ENCODE assay signal across 10 mouse cellular contexts in genomic region chr13:64364258-64364657, GRCm38 (mm10). TPM values are rescaled to one million over a fixed set of nuclear protein-coding genes. Genes with fewer than 3 reads are reported as not detected.
DNase-seq lines count a peak whose midpoint lies in the region; ATAC-seq lines count a peak whose summit lies in the region.
"Had no signal": no experiment of that assay in that cellular context is flagged by ENCODE, and none has a peak within 500 bp of the region (broad histone marks: within the 10 kb centered on the region; RNA-seq: fewer than 3 reads in every experiment).

No protein-coding gene starts in this region.

- no peak overlapping the region for H3K4me3 ChIP-seq in heart, embryonic 12.5 days
- H3K4me3 ChIP-seq in neural tube, embryonic 15.5 days (replicated peaks): no peak overlapping the region
- H3K4me3 ChIP-seq: embryonic facial prominence, embryonic 13.5 days; limb, embryonic 13.5 days had no signal

- no peaks in the 10 kb centered on the region for H3K9me3 ChIP-seq in heart, embryonic 12.5 days (replicated peaks)
- no peaks in the 10 kb centered on the region for H3K9me3 ChIP-seq in neural tube, embryonic 15.5 days (replicated peaks)
- H3K9me3 ChIP-seq: embryonic facial prominence, embryonic 13.5 days; limb, embryonic 13.5 days had no signal

- H3K4me1 ChIP-seq in heart, embryonic 12.5 days (replicated peaks): peaks cover 18% of the 10 kb centered on the region
- peaks cover 12% of the 10 kb centered on the region for H3K4me1 ChIP-seq in neural tube, embryonic 15.5 days

- H3K27me3 ChIP-seq in heart, embryonic 12.5 days (replicated peaks): no peaks in the 10 kb centered on the region
- H3K27me3 ChIP-seq in neural tube, embryonic 15.5 days (replicated peaks): no peaks in the 10 kb centered on the region
- H3K27me3 ChIP-seq: embryonic facial prominence, embryonic 13.5 days; limb, embryonic 13.5 days had no signal

- DNase-seq in heart, adult 18-20 months: peak; percentile 14 to 51
- peak; percentile 12 to 15 for DNase-seq in urinary bladder, postnatal 36 days (ENCODE audit: low spot score in 2 of 2)
- DNase-seq in urinary bladder, postnatal 10 days (ENCODE audit: low spot score): no peak
- DNase-seq in embryo, embryonic 11 days: peak; percentile 36
- DNase-seq in lung, postnatal 10 days: peak; percentile 27
- no peak for DNase-seq in MN1 (ENCODE audit: low spot score)

- no peak for ATAC-seq in heart, embryonic 12.5 days (ENCODE audit: insufficient number of reproducible peaks, low FRiP score)
- ATAC-seq in neural tube, embryonic 15.5 days (ENCODE audit: low FRiP score): no peak

- H3K36me3 ChIP-seq in heart, embryonic 12.5 days: peaks cover 57% of the 10 kb centered on the region
- peaks cover 51% of the 10 kb centered on the region for H3K36me3 ChIP-seq in neural tube, embryonic 15.5 days

- H3K9ac ChIP-seq in heart, embryonic 12.5 days: no peak overlapping the region
- H3K9ac ChIP-seq in neural tube, embryonic 15.5 days (replicated peaks): no peak overlapping the region
- H3K9ac ChIP-seq: embryonic facial prominence, embryonic 13.5 days; limb, embryonic 13.5 days had no signal

- H3K27ac ChIP-seq in heart, embryonic 12.5 days (ENCODE audit: poor library complexity, severe bottlenecking): no peak overlapping the region
- no peak overlapping the region for H3K27ac ChIP-seq in neural tube, embryonic 15.5 days (replicated peaks)
- H3K27ac ChIP-seq: embryonic facial prominence, embryonic 13.5 days; limb, embryonic 13.5 days had no signal

- no peak overlapping the region for H3K4me2 ChIP-seq in heart, embryonic 12.5 days
- H3K4me2 ChIP-seq in neural tube, embryonic 15.5 days: no peak overlapping the region
- H3K4me2 ChIP-seq: embryonic facial prominence, embryonic 13.5 days; limb, embryonic 13.5 days had no signal

- 76% methylated on average over 2 of the region's 2 CpGs for WGBS in heart, embryonic 12.5 days
- 89% methylated on average over 2 of the region's 2 CpGs for WGBS in neural tube, embryonic 15.5 days

RNA-seq across cellular contexts. Expression of gene Ctsl, which starts 6.4 kb away (rescaled TPM):
- 100 to 1,000 TPM; 218 to 254 TPM for total RNA-seq in heart, adult 18-20 months (2021)
- 266 and 280 TPM in 2 replicates for polyA plus RNA-seq in heart, embryonic 12.5 days (2016; fragmentation: Nextera tagmentation; extraction: Ambion mirVana)
- 168 and 392 TPM in 2 replicates for polyA plus RNA-seq in neural tube, embryonic 15.5 days (2015; fragmentation: Nextera tagmentation; extraction: Ambion mirVana)

RNA-seq across cellular contexts. Expression of gene Aaed1, which starts 51.7 kb away (rescaled TPM):
- total RNA-seq in heart, adult 18-20 months (2021): 10 to 100 TPM; 57.7 to 58.6 TPM
- polyA plus RNA-seq in heart, embryonic 12.5 days (2016; fragmentation: Nextera tagmentation; extraction: Ambion mirVana): 89.0 and 93.6 TPM in 2 replicates
- polyA plus RNA-seq in neural tube, embryonic 15.5 days (2015; fragmentation: Nextera tagmentation; extraction: Ambion mirVana): 17.4 and 24.5 TPM in 2 replicates

Comparison
In these comparisons a context has a peak if more than half of its experiments do, and no peak if none do; other contexts are left out.
1. DNase-seq: peak in heart, adult 18-20 months (2 of 2), urinary bladder, postnatal 36 days (2 of 2), embryo, embryonic 11 days (single experiment) and lung, postnatal 10 days (single experiment); none in urinary bladder, postnatal 10 days (single experiment) and MN1 (single experiment).